Mouse (Mus musculus): ENCODE data around the gene Gm11172. TPM values are rescaled to one million over a fixed set of nuclear protein-coding genes. Genes with fewer than 3 reads are reported as not detected.

Gene Gm11172
- polyA plus RNA-seq, 1 experiment from 2014 or later: not detected

GRCm38 (mm10) chr16:10836388-10836787, 23.7 kb downstream of the Gm11172 start:
- no peak for ATAC-seq (ENCODE audit: insufficient read depth)
- Histone ChIP-seq H3K4me3 (replicated peaks) (no peak overlapping the region), H3K36me3 (replicated peaks) (peaks cover 5% of the 10 kb centered on the region; the same call in 1 of the 2 replicates), H3K27ac (replicated peaks) (no peak overlapping the region), H3K4me1 (replicated peaks) (peaks cover 52% of the 10 kb centered on the region), H3K9ac (no peak overlapping the region), H3K9me3 (replicated peaks) (no peaks in the 10 kb centered on the region), H3K27me3 (0 out of 2 replicates have a peak, but pooled peaks cover 8% of the 10 kb centered on the region), H3K4me2 (0 out of 2 replicates have a peak overlapping the region, but pooled peaks have one; percentile 99)
- 76% methylated on average over 3 of the region's 3 CpGs for WGBS (ENCODE audit: insufficient replicate concordance)

- 72% methylated on average over 3 of the region's 3 CpGs for WGBS (ENCODE audit: insufficient replicate concordance)
- H3K4me2 ChIP-seq: no peak overlapping the region
- ATAC-seq (ENCODE audit: insufficient read depth): no peak
Observed at GRCm38 (mm10) chr16:10837250-10837649, 24.5 kb downstream of the Gm11172 start.

GRCm38 (mm10) chr16:10837903-10838302, 25.2 kb downstream of the Gm11172 start:
- no peak overlapping the region for H3K9ac ChIP-seq
- 0 out of 2 replicates have a peak, but pooled peaks cover 8% of the 10 kb centered on the region for H3K27me3 ChIP-seq
- WGBS (ENCODE audit: insufficient replicate concordance): 59% methylated on average over 1 of the region's 1 CpGs
- peaks cover 5% of the 10 kb centered on the region; the same call in 1 of the 2 replicates for H3K36me3 ChIP-seq (replicated peaks)
- H3K9me3 ChIP-seq (replicated peaks): no peaks in the 10 kb centered on the region
- no peak for ATAC-seq (ENCODE audit: insufficient read depth)
- H3K4me2 ChIP-seq: no peak overlapping the region; the same call in 1 of the 2 replicates
- H3K4me3 ChIP-seq (replicated peaks): no peak overlapping the region
- H3K27ac ChIP-seq (replicated peaks): peak overlapping the region; percentile 55
- H3K4me1 ChIP-seq (replicated peaks): peaks cover 52% of the 10 kb centered on the region

More at GRCm38 (mm10) chr16:10837250-10837649, 24.5 kb downstream of the Gm11172 start:
- Histone ChIP-seq H3K27ac (replicated peaks) (no peak overlapping the region), H3K36me3 (replicated peaks) (peaks cover 5% of the 10 kb centered on the region; the same call in 1 of the 2 replicates), H3K9me3 (replicated peaks) (no peaks in the 10 kb centered on the region), H3K4me1 (replicated peaks) (peaks cover 52% of the 10 kb centered on the region), H3K4me3 (replicated peaks) (no peak overlapping the region), H3K9ac (no peak overlapping the region), H3K27me3 (0 out of 2 replicates have a peak, but pooled peaks cover 8% of the 10 kb centered on the region)

- 35% methylated on average over 10 of the region's 10 CpGs for WGBS (ENCODE audit: insufficient replicate concordance)
- H3K9me3 ChIP-seq (replicated peaks): no peaks in the 10 kb centered on the region
- H3K9ac ChIP-seq: no peak overlapping the region
- H3K4me2 ChIP-seq: peak overlapping the region; percentile 8; the same call in 1 of the 2 replicates
- H3K4me3 ChIP-seq (replicated peaks): no peak overlapping the region
- H3K27ac ChIP-seq (replicated peaks): peak overlapping the region; percentile 55; the same call in 1 of the 2 replicates
- no peak for ATAC-seq (ENCODE audit: insufficient read depth)
- H3K36me3 ChIP-seq (replicated peaks): peaks cover 5% of the 10 kb centered on the region; the same call in 1 of the 2 replicates
- H3K4me1 ChIP-seq (replicated peaks): peaks cover 57% of the 10 kb centered on the region
- 0 out of 2 replicates have a peak, but pooled peaks cover 5% of the 10 kb centered on the region for H3K27me3 ChIP-seq
Observed at GRCm38 (mm10) chr16:10838487-10839245, 26.0 kb downstream of the Gm11172 start.

- Histone ChIP-seq H3K4me1 (replicated peaks) (peaks cover 58% of the 10 kb centered on the region), H3K27ac (replicated peaks) (no peak overlapping the region), H3K4me2 (no peak overlapping the region), H3K36me3 (replicated peaks) (peaks cover 5% of the 10 kb centered on the region; the same call in 1 of the 2 replicates), H3K4me3 (replicated peaks) (no peak overlapping the region), H3K9me3 (replicated peaks) (no peaks in the 10 kb centered on the region), H3K9ac (no peak overlapping the region), H3K27me3 (0 out of 2 replicates have a peak, but pooled peaks cover under 1% of the 10 kb centered on the region)
- no peak for ATAC-seq (ENCODE audit: insufficient read depth)
- WGBS (ENCODE audit: insufficient replicate concordance): 83% methylated on average over 13 of the region's 14 CpGs
Observed at GRCm38 (mm10) chr16:10840018-10840417, 27.3 kb downstream of the Gm11172 start.

GRCm38 (mm10) chr16:10842282-10842855, 29.7 kb downstream of the Gm11172 start:
- no peak overlapping the region for H3K27ac ChIP-seq (replicated peaks)
- no peak overlapping the region for H3K4me2 ChIP-seq
- no peak overlapping the region for H3K4me3 ChIP-seq (replicated peaks)
- WGBS (ENCODE audit: insufficient replicate concordance): 62% methylated on average over 4 of the region's 4 CpGs
- H3K9ac ChIP-seq: no peak overlapping the region
- no peaks in the 10 kb centered on the region for H3K9me3 ChIP-seq (replicated peaks)
- H3K36me3 ChIP-seq (replicated peaks): peaks cover 5% of the 10 kb centered on the region; the same call in 1 of the 2 replicates
- H3K27me3 ChIP-seq: 0 out of 2 replicates have a peak, but pooled peaks cover 3% of the 10 kb centered on the region
- no peak for ATAC-seq (ENCODE audit: insufficient read depth)
- peaks cover 41% of the 10 kb centered on the region for H3K4me1 ChIP-seq (replicated peaks)

- H3K4me2 ChIP-seq: peak overlapping the region; percentile 58
- WGBS (ENCODE audit: insufficient replicate concordance): 4% methylated on average over 18 of the region's 18 CpGs
- 0 out of 2 replicates have a peak, but pooled peaks cover 3% of the 10 kb centered on the region for H3K27me3 ChIP-seq
- no peak overlapping the region for H3K27ac ChIP-seq (replicated peaks)
- H3K9me3 ChIP-seq (replicated peaks): no peaks in the 10 kb centered on the region
- peak; percentile 37; the same call in 1 of the 2 replicates for ATAC-seq (ENCODE audit: insufficient read depth)
- H3K36me3 ChIP-seq (replicated peaks): peaks cover 5% of the 10 kb centered on the region; the same call in 1 of the 2 replicates
- peaks cover 27% of the 10 kb centered on the region for H3K4me1 ChIP-seq (replicated peaks)
- no peak overlapping the region for H3K9ac ChIP-seq
- H3K4me3 ChIP-seq (replicated peaks): peak overlapping the region; percentile 33
Observed at GRCm38 (mm10) chr16:10843486-10844318, 31.0 kb downstream of the Gm11172 start.

GRCm38 (mm10) chr16:10844319-10844670, 31.6 kb downstream of the Gm11172 start:
- Histone ChIP-seq H3K4me3 (replicated peaks) (no peak overlapping the region), H3K4me1 (replicated peaks) (peaks cover 21% of the 10 kb centered on the region), H3K4me2 (peak overlapping the region; percentile 58), H3K27me3 (0 out of 2 replicates have a peak, but pooled peaks cover 3% of the 10 kb centered on the region), H3K27ac (replicated peaks) (no peak overlapping the region), H3K36me3 (replicated peaks) (peaks cover 5% of the 10 kb centered on the region; the same call in 1 of the 2 replicates), H3K9ac (no peak overlapping the region), H3K9me3 (replicated peaks) (no peaks in the 10 kb centered on the region)
- no peak for ATAC-seq (ENCODE audit: insufficient read depth)
- 13% methylated on average over 6 of the region's 6 CpGs for WGBS (ENCODE audit: insufficient replicate concordance)

GRCm38 (mm10) chr16:10845952-10846351, 33.2 kb downstream of the Gm11172 start:
- H3K4me3 ChIP-seq (replicated peaks): no peak overlapping the region
- 61% methylated on average over 6 of the region's 6 CpGs for WGBS (ENCODE audit: insufficient replicate concordance)
- 0 out of 2 replicates have a peak, but pooled peaks cover 3% of the 10 kb centered on the region for H3K27me3 ChIP-seq
- H3K4me1 ChIP-seq (replicated peaks): peaks cover 16% of the 10 kb centered on the region
- no peak overlapping the region for H3K9ac ChIP-seq
- no peak overlapping the region for H3K27ac ChIP-seq (replicated peaks)
- no peaks in the 10 kb centered on the region for H3K36me3 ChIP-seq (replicated peaks)
- no peak for ATAC-seq (ENCODE audit: insufficient read depth)
- no peaks in the 10 kb centered on the region for H3K9me3 ChIP-seq (replicated peaks)
- H3K4me2 ChIP-seq: no peak overlapping the region

- Histone ChIP-seq H3K9ac (no peak overlapping the region), H3K4me2 (no peak overlapping the region), H3K9me3 (replicated peaks) (no peaks in the 10 kb centered on the region), H3K4me1 (replicated peaks) (peaks cover 16% of the 10 kb centered on the region), H3K27ac (replicated peaks) (no peak overlapping the region), H3K36me3 (replicated peaks) (no peaks in the 10 kb centered on the region), H3K4me3 (replicated peaks) (no peak overlapping the region), H3K27me3 (0 out of 2 replicates have a peak, but pooled peaks cover 3% of the 10 kb centered on the region)
- no peak for ATAC-seq (ENCODE audit: insufficient read depth)
- WGBS (ENCODE audit: insufficient replicate concordance): 43% methylated on average over 4 of the region's 4 CpGs
Observed at GRCm38 (mm10) chr16:10846503-10846902, 33.8 kb downstream of the Gm11172 start.
